Mouse (Mus musculus): Measurements from ENCODE around the gene Gm4707.
"Not testable (repeated sequence)": the region's sequence is repeated elsewhere in the genome, so short reads cannot be mapped to it uniquely, and the experiment has no call there.

The Gm4707 gene

GRCm38 (mm10) chr17:71459818-71460217 lies at the start of gene Gm4707:
Gm4707 (minus strand) TSS chr17:71459918.
- DNase-seq (ENCODE audit: low spot score): no peak

GRCm38 (mm10) chr17:71506832-71507231 lies 47.1 kb upstream of the Gm4707 start:
- no peak for DNase-seq (ENCODE audit: low spot score)

GRCm38 (mm10) chr17:71495784-71496183 lies 36.1 kb upstream of the Gm4707 start:
- no peak for DNase-seq (ENCODE audit: low spot score)

GRCm38 (mm10) chr17:71491332-71491686 lies 31.6 kb upstream of the Gm4707 start:
- DNase-seq (ENCODE audit: low spot score): no peak

DNA sequence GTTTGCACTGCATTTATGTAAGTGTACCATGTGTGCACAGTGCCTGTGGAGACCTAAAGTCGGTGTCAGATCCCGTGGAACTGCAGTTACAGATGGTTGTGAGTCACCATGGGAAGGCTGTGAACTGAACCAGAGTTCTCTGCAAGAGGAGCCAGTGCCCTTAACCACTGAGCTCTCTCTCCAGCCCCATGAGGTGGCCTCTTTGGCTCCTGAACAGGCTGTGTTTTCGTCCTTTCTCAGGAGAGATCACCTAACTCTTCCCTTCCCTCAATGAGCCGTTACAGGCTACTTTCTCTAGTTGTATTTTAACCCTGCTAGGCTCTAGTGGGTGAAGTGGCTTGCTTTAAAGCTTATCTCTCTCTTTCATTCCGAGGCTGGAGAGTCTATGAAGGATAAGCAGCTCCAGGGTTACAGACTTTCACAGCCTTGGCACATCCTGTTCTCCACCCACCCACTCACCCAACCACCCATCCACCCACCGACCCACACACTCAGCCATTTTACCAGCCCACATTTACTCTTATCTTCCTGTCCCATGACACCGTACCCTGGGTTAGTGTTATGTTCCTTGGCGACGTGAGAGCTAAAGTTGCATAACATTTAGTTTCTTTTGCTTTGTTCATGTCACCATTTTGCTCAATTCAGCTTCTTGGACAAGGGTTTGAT lies 31.1 kb upstream of the Gm4707 start:
- no peak for DNase-seq (ENCODE audit: low spot score)

DNA sequence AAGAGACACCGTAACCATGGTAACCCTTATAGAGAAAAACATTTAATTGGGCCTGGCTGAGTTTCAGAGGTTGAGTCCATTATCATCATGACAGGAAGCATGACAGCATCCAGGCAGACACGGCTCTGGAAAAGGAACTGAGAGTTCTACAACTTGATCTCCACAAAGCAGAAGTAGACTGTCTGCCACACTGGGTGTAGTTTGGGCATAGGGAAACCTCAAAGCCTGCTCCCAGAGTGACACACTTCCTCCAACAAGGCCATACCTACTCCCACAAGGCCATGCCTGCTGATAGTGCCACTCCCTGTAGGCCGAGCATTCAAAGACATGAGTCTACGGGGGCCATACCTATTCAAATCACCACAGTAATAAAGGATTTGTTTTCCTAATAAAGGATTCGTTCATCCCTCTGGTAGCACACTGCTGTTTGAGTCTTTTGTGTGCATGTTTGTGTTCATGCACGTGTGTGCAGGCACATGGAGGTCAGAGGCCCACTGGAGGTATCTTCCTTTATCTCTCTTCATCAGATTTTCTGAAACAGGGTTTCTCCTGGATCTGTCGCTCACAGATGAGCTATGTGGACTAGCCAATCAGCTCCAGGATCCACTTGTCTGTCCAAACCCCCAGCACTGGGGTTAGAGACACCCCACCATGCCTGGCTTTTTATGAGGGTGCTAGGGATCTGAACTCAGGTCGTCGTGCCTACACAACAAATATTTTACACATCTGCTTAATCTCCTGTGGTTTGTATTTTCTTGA lies 30.2 kb upstream of the Gm4707 start:
- DNase-seq (ENCODE audit: low spot score): no peak

GRCm38 (mm10) chr17:71486231-71486851 lies 26.6 kb upstream of the Gm4707 start:
- DNase-seq (ENCODE audit: low spot score): no peak

DNA sequence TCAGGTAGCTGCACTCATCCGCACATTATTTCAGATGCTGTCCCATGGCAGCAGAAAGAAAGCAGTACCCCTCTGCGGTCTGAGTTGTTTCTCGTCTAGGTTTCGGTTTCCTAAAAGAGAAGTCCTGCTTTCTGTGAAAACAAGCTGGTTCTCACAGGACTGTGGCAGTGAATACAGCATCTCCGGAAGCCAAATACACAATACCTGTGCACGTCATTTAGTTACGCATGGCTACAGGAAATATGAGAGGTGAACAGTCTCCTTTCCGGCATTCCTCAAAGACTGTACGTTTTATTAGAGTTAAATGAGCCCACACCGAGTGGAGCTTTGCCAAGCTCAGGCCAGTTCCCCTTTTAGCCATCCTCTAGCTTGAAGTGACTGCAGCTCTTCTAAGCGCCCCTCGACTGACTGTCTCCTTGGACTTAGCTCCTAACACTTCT lies 26.1 kb upstream of the Gm4707 start:
- DNase-seq (ENCODE audit: low spot score): no peak

GRCm38 (mm10) chr17:71484711-71485110 lies 25.0 kb upstream of the Gm4707 start:
- no peak for DNase-seq (ENCODE audit: low spot score)

DNA sequence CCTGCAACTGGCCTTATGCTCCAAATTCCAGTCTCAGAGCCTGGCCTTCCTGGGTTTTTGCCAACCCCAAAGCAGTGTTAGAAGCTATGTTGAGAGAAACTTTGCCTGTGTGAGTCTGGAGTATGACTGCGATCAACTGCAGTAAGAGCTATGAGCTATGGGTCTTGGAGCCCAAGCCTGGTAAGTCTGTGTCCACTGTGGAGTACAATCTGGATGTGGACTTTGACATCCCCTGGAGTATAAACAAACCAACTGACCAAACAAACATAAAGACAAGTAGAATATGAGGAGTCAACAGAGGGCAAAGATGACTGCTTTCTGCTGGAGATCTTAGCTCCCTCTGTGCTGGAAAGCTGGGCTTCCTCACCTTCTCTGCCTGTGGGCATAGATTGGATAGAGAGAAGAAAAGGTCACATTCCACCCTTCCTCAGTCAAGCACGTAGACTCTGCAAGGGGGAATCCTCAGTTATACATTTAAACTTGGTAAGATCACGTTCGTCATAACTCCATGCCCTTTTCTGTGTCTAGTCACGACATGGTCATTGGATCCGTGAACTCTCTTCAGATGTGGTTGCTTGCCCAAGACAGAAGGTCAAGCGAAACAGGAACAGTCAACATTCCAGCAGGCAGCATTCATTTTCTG lies 23.8 kb upstream of the Gm4707 start:
- DNase-seq (ENCODE audit: low spot score): no peak

DNA sequence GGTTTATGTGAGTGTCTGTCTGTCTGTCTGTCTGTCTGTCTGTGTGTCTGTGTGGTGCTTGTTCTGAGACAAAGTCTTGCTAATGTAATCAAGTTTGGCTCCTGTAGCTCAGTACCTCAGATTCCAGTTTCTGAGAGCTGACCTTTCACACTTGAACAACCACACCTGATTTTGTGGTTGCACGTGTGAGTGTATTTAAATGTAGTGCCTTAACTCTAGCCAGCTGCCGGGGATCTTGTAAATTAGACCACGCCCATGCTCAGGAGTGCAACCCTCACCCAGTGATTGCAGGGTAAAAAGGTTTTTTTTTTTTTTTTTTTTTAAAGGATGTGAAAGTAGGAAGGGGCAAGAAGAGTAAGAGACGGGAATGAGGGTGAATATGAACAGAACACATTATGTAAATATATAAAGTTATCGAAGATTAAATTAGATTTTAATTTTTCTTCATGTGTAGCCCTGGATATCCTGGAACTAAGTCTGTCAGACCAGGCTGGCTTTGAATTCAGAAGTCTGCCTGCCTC lies 19.7 kb upstream of the Gm4707 start:
- DNase-seq (ENCODE audit: low spot score): no peak

DNA sequence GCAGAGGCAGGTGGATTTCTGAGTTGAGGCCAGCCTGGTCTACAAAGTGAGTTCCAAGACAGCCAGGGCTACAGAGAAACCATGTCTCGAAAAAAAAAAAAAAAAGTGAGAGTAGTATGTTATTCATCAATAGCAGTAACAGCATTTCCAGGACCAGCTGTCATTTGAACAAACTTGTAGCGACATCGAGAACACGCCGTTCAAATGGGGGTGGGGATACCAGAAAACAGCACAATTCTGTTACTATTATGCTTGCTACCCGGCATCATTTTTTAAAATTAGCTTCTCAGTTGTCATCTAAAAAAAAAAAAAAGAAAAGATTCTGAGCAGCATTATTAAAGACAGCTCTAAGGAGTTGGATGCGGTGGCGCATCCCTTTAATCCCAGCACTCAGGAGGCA lies 17.8 kb upstream of the Gm4707 start:
- DNase-seq (ENCODE audit: low spot score): no peak

DNA sequence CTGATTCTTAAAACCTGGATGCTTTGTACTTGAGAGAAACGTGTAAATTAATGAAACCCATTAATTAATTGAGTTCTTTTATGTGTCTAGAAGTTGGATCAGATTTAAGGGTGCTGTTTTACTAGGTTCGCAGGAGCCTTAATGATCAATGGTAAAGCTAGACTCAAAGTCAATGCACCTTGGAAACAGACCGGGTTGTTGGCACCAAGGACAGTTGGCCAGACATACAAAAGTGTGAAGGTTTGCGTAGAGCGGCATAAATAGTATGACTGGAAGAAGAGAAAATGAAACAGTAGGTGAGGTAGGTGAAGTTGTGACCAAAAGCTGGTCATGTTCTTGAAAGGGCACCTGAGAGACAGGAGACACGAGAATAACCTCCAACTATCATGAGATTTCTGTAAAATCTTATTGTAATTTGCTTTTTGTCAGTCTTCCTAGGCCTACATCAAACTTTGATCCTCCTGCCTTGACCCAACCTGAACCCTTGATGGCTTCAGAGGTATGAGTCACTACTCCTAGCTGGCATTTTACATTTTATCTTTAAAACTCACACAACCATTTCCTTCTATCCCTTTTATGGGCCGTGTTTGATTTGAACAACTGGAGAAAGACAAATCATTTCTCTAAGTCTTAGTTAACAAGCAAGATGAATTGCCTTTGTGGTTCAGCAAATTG lies 16.8 kb upstream of the Gm4707 start:
- no peak for DNase-seq (ENCODE audit: low spot score)

DNA sequence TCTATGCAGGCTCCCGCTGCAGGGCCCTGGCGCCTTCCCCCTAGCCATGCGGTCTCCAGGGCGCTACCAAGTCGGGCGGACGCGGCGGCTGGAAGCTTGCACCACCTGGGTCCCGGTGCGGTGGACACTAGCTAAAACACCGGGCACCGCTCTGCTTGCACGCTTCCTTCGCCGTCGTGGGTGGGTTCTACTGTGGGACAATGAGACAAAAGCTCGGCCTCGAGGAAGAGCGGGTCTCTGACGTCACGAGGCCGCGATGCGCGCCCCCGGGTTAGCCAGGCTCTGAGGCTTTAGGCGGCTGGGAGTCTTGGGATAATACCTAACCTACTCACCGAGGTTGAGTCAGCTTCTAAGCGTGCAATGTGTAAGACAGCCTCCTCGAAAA lies 16.0 kb upstream of the Gm4707 start:
- peak; percentile 64 for DNase-seq (ENCODE audit: low spot score)

DNA sequence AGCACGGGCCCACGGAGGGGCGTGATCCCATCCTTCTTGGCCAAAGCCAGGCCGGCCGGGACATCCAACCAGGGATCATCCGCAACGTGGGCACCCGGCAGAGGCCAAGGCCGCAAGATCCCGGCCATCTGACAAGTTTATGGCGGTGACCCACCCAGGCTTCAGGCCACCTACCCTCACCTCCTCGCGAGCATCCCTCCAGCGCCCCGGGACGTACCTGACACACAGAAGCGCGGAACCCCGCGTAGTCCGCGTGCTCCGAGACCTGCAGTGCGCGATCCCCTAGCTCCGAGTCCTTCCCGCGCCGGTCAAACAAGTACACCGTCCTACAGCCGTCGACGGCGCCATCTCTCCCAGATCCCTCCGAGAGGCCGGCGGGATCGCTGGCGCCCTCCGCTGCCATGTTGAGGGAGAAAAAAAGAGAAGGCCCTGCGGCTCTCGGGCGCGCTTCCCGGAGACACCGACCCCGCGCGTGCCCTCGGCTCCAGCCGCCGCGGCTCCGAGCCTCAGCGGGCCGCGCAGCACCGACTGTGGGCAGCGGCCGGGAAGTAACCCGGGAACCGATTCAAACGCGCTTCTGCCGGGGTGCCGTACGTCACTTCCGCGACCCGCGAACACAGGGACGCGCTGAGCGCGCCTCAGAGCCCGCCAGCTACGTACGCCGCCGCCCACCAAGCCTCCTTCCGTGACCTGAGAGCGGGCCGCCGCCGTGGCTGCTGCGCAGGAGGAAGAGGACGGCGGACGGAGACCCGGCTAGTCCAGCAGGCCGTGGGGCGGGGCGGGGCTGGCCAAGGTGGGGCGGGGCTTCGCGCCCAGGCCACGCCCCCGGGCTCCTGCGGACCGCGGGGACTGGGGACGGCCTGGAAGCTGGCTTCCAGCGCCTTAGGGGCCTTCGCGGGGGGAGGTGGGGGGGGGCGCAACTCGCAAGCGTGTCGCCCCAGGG lies 15.3 kb upstream of the Gm4707 start, which contains the start of gene Smchd1:
TSS of gene Smchd1 (minus strand) at position 582 of the 943 bp plus-strand sequence.
- DNase-seq (ENCODE audit: low spot score): peak; percentile 86

DNA sequence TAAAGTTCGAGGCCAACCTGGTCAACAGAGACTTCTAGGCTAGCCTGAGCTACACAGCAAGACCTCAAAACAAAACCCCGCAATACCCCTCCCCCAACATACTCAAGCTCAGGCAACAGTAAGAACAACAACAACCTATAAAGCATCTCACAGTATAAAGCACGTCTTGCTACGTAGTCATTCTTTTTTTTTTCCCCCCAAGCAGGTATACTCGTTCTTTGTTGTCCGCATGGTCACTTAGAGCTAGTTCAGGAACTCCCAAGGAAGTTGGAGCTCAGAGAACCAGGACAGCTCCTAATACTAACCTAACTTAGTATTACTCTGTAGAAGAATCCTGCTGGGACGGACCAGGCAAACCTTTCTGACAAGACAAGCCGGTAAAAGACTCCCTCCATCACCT lies 14.4 kb upstream of the Gm4707 start:
- DNase-seq (ENCODE audit: low spot score): no peak

- DNase-seq (ENCODE audit: low spot score): no peak
Measured at GRCm38 (mm10) chr17:71471261-71471660, 11.5 kb upstream of the Gm4707 start.

DNA sequence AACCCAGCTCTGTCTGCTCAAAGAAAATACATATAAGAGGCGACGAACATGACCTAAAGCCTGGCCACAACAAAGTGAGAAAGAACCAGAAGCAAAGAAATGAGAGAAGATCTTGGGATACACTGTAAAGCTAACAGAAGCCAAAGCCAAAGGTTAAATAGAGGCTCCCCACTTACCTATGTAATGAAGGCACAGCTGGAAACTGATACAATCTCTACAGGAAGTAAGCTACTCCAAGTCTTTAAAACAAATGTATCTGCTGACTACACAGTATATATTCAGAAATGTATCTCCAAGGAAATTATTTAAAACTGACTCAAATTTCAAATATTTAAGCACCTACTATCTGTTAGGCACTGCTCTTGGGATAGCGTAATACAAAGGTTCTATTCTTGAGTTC lies 594 bp upstream of the Gm4707 start:
- DNase-seq (ENCODE audit: low spot score): no peak

DNA sequence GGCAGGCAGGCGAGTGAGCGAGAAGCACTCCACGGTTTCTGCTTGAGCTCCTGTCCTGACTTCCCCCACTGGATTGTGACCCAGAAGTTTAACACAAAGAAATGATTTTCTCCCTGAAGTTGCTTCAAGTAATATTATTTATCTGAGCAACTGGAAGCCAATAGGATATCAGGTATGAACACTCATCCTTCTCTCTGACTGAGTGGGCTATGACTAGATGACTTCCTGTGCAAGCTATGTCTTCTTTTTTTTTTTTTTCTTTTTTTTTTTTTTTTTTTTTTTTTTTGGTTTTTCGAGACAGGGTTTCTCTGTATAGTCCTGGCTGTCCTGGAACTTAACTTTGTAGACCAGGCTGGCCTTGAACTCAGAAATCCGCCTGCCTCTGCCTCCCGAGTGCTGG lies 2.4 kb downstream of the Gm4707 start:
- not testable (repeated sequence) for DNase-seq (ENCODE audit: low spot score)

DNA sequence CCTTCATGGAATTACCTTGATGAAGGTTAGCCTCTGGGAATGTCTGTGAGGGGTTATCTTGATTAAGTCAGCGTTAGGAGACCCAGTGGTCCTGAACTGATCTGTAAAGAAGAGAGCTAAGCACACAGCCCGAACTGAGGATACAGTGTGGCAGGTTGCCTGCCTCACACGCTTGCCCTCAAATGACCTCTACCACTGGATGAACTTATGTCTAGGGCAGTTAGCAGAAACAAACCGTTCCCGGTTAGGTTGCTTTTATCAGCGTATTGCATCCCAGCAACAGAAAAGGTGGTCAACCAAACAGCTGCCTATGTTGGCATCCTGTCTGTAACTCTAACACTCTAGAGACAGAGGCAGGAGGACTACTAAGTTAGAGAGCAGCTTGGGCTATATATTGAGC lies 14.5 kb downstream of the Gm4707 start:
- DNase-seq (ENCODE audit: low spot score): no peak

DNA sequence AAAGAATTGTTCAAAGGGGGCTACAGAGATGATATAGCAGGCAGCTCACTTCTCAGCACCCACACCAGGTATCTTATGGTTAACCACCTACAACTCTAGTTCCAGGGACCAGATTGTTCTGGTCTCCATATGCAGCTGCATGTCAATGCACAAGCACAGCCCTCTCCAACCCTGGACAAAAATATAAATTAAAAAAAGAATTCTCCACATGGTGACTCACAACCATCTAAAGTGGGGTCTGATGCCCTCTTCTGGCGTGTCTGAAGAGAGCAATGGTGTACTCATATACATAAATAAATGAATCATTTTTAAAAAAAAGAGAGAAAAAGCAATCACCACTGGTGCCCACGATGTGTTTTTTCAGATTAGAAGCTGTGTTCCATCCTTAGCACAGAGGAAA lies 15.0 kb downstream of the Gm4707 start:
- DNase-seq (ENCODE audit: low spot score): no peak

All from urinary bladder, postnatal 25 days (tissue).